Mouse (Mus musculus): ENCODE data around the gene Arhgef10l.

The Arhgef10l gene

DNA sequence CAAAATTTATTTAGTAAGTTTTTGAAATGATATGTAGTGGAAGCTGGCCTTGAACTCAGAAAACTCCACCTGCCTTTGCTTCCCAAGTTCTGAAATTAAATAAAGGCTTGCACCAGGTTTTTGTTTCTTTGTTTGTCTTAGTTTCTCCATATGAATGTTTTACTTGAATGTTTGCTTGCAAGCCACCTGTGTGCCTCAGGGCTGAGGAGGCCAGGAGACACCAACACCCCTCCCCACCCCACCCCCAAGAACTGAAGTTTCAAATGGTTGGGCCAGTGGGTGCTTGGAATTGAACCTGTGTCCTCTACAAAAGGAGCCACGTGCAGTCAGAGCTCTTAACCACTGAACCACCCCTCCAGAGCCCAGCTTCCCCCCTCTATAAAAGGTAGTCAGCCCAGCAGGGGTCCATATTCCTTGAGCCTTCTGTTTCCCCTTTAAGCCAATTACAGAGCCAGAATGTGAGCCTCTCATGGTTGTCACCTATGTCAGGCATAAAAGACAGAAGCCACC lies 28.8 kb upstream of the Arhgef10l start:
- no peak for DNase-seq (ENCODE audit: low read depth, low spot score)

- no peak for DNase-seq (ENCODE audit: low read depth, low spot score)
These were observed 27.7 kb upstream of the Arhgef10l start for GRCm38 (mm10) chr4:140693513-140693912.

DNA sequence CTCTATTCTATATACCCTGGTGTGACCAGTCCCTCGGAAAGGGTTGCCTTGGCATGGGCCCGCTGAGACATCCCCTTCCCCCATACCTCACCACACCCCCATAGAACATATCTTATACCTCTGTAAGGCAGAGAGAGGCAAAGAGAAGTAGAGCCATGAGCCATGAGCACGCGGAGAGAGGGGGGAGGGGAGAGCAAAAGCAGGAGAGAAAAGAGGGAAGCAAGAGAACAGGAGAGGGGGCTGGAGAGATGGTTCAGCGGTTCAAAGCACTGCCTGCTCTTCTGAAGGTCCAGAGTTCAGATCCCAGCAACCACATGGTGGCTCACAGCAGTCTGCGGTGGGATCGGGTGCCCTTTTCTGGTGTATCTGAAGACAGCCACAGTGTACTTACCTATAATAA lies 25.7 kb upstream of the Arhgef10l start:
- no peak for DNase-seq (ENCODE audit: low read depth, low spot score)

DNA sequence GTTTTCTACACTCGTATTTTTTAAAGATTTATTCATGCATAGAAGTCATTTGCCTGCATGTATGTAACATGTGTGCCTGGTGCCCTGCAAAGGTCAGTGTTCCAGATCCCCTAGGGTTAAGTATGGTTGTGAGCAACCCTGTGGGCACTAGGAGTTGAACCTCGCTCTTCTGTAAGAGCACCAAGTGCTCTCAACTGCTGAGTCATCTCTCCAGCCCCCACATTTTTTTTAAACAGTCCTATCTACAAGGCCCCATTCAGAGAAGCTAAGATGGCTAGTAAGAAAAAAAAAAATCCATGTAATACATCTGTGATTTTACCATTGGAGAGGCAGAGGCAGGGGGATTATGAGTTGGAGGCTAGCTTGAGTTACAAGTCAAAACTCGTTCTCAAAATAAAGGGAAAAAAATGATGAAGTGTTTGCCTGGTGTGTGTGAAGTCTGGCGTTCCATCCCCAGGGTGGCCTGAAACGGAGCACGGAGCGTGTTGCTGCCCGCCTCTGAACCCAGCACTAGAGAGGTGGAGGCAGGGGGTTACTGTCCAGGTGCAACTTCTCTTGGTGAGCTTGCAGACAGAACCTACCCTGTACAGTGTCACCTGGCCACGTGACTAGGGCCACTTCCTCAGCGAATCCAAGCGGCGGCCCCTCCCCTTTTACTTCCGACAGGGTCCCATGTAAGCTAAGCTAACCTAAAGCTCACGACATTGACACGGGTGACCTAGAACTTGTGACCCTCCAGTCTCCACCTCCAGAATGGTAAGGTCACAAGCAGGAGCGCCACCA lies 24.3 kb upstream of the Arhgef10l start:
- DNase-seq (ENCODE audit: low read depth, low spot score) = peak; percentile 70

DNA sequence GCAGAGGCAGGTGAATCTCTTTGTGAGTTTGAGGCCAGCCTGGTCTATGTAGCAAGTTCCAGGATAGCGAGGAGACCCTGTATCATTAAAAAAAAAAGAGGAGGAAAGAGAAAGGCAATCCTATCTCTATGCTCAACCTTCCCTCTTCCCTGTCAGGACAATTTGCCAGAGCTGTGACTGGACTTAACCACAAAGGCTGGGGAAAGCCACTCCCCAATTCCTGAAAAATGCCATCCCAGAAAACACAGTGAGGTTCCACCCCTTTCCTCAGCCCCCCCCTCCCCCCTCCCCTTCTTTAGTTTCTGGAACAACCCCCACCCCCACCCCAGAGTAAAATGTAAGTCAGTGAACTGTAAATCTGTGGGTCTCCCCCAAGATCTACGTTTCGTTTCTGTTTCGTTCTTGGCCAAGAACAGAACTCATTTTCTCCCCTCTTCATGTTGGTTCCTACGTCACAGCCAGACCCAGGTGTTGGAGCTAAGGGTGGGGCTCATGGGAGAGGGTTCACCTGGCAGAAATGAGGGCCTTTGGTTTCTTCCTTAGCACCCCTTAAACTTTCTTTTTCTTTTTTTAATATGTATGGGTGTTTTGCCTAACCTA lies 23.1 kb upstream of the Arhgef10l start:
- DNase-seq (ENCODE audit: low read depth, low spot score) = no peak

DNA sequence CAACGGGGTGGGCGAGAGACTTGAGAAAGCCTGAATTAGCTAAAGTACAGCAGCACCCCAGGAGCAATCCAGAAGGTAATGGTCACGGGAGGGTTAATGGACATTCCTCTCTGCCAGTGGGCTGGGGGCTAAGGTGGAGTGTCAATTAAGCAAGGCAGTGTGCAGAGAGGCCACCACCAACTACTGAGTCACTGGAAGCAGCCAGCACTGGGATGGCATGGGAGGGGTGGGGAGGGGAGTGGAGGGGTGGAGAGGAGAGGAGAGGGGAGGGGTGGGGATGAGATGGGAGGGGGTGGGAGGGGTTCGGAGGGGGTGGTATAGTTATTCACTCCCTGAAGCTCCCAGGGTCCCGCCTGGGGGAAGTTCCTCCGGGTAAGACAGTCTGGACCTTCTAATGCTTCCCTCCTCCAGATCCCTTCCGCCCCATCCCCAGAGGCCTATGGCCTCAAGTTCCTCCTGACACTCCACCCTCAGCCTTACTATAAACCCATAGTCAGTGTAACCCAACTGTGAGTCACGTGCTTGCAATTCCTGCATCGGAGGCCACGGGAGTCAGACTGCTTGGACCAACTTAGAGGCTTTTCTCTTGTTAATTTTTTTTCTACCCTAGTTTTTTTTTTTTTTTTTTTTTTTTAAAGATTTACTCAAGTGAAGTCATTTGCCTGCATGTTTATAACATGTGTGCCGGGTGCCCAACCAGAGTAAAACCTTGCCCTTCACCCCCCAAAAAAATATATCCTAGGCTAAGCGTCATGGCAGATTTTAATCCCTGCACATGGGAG lies 22.4 kb upstream of the Arhgef10l start:
- DNase-seq (ENCODE audit: low read depth, low spot score) = no peak

- no peak for DNase-seq (ENCODE audit: low read depth, low spot score)
These were observed 19.1 kb upstream of the Arhgef10l start for GRCm38 (mm10) chr4:140684881-140685303.

GRCm38 (mm10) chr4:140684141-140684871 lies 18.5 kb upstream of the Arhgef10l start:
- DNase-seq (ENCODE audit: low read depth, low spot score) = no peak

DNA sequence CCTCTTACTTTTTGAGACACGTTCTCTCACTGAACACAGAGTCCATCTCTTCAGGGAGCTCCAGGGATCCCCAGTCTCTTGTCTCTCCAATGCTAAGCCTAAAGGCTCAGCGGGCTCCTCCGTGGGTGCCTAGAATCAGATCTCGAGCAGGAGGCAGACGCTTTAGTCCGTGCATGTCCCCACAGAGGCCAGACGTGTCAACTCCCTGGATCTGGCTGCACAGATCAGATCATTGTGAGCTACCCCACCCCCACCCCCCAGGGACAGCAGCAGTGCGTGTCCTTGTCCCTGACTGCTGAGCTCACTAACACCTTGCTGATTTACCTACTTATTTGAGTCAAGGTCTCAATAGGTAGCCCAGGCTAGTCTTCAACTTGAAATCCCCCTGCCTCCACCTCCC lies 17.8 kb upstream of the Arhgef10l start:
- DNase-seq (ENCODE audit: low read depth, low spot score) = no peak

GRCm38 (mm10) chr4:140680731-140681397 lies 15.1 kb upstream of the Arhgef10l start:
- peak; percentile 19 for DNase-seq (ENCODE audit: low read depth, low spot score)

- peak; percentile 82 for DNase-seq (ENCODE audit: low read depth, low spot score)
These were observed 14.0 kb upstream of the Arhgef10l start for GRCm38 (mm10) chr4:140679723-140680380.

DNA sequence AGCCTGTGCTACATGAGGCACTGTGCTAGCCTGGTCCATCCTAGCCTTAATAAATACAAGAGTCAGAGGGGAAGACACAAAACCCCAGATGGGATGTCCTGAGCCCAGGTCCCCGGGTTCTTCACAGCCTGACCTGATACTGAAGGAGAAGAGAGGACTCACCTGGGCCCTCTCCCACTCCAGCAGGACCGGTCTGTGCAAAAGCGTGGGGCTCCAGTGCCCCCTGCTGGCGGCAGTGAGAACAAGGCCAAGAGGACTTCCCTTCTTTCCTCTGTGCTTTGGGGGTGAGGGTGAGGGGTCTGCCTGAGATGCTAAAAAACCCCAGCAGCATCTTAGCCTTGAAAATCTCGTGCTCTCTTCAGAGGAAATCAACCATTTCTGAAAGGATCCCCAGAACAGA lies 13.2 kb upstream of the Arhgef10l start:
- peak; percentile 79 for DNase-seq (ENCODE audit: low read depth, low spot score)

DNA sequence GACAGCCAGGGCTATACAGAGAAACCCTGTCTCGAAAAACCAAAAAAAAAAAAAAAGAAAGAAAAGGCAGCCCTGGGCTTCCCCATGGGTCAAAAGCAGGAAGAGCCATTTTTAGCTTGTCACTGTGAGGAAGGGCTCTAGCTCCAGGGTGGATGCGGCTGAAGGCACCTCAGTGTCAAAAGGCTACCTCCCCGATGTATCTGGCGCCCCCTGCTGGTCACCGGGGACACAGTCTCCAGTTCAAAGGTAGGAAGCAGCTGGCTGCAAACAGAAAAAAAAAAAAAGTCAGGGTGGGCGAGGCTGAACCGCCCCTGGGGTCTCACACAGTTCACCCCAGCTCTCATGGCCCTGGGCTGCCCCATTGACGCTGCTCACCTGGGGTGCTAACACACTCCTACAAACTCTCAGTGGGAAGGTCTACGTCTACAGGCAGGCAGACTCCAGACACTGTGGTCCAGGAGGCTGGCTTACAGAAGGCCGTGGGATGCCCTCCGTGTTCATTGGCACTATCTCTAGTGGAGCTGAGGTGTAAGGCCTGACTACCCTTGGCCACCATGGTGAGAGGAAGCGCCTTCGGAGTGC lies 8.6 kb upstream of the Arhgef10l start:
- peak; percentile 89 for DNase-seq (ENCODE audit: low read depth, low spot score)

- DNase-seq (ENCODE audit: low read depth, low spot score) = no peak
These were observed 7.9 kb upstream of the Arhgef10l start for GRCm38 (mm10) chr4:140673527-140674264.

- DNase-seq (ENCODE audit: low read depth, low spot score) = no peak
These were observed 2.0 kb upstream of the Arhgef10l start for GRCm38 (mm10) chr4:140667802-140668201.

DNA sequence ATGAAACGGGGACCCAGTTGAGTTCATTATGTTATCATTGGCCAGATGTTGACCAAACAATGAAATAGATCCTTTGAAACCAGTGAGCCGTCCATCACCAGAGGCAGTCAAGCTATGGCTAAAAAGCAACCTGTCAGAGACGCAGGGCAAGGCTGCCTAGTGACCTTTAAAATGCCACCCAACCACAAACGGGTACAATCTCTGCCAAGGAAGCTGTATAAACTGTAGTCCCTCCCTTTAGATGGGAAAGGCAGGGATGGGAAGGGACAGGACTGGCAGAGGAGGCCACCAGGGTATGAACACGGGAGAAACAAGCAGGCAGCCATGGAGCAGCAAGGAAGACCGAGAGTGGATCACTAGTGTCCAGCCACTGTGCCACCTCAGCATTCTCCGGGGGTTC lies 759 bp downstream of the Arhgef10l start:
- no peak for DNase-seq (ENCODE audit: low read depth, low spot score)

- DNase-seq (ENCODE audit: low read depth, low spot score) = no peak
These were observed 2.8 kb downstream of the Arhgef10l start for GRCm38 (mm10) chr4:140662882-140663585.

- DNase-seq (ENCODE audit: low read depth, low spot score) = no peak
These were observed 3.4 kb downstream of the Arhgef10l start for GRCm38 (mm10) chr4:140662453-140662852.

Measured in CD4-positive, CD25-positive, alpha-beta regulatory T cell, adult 2 months (primary cell).